Mouse (Mus musculus) hindbrain, embryonic 11.5 days (tissue): Measurements from ENCODE around the gene Nfasc. TPM values are rescaled to one million over a fixed set of nuclear protein-coding genes. Genes with fewer than 3 reads are reported as not detected.

Experiments used
- ATAC-seq: fragments of 200-750 bp; cut with Nextera tagmentation; 2 replicates; pipeline ENCODE4 v1.8.0; 2017; ENCODE audit warnings: mild to moderate bottlenecking, moderate TSS enrichment, moderate library complexity; ENCODE audit not compliant: low FRiP score
- DNase-seq: peaks from one replicate; pipeline ENCODE4 v3.0.0-alpha.2; 2015; ENCODE audit warnings: low spot score
- H3K27ac ChIP-seq: fragments of 300-500 bp; sonication (generic); 2 replicates; pipeline ENCODE4 v1.5.1; 2014; ENCODE audit warnings: mild to moderate bottlenecking, low read depth, low read length
- H3K27me3 ChIP-seq: fragments of 300-500 bp; sonication (generic); 2 replicates; pipeline ENCODE4 v1.6.1; 2014; ENCODE audit warnings: mild to moderate bottlenecking, low read length, moderate library complexity, mixed read lengths; ENCODE audit not compliant: control insufficient read depth, insufficient read depth
- H3K36me3 ChIP-seq: fragments of 300-500 bp; sonication (generic); 2 replicates; pipeline ENCODE4 v1.6.1; 2014; ENCODE audit warnings: mild to moderate bottlenecking, low read length, moderate library complexity, mixed read lengths; ENCODE audit not compliant: control insufficient read depth, insufficient read depth
- H3K4me1 ChIP-seq: fragments of 300-500 bp; sonication (generic); replicated peaks from 2 replicates; pipeline ENCODE4 v1.6.1; 2014; ENCODE audit warnings: low read length, mixed read lengths; ENCODE audit not compliant: control insufficient read depth, insufficient read depth
- H3K4me2 ChIP-seq: fragments of 300-500 bp; sonication (generic); replicated peaks from 2 replicates; pipeline ENCODE4 v1.6.1; 2014; ENCODE audit warnings: mild to moderate bottlenecking, low read depth, low read length
- H3K4me3 ChIP-seq: fragments of 300-500 bp; sonication (generic); 2 replicates; pipeline ENCODE4 v1.5.1; 2014; ENCODE audit warnings: low read depth, low read length
- H3K9ac ChIP-seq: fragments of 300-500 bp; sonication (generic); 2 replicates; pipeline ENCODE4 v1.6.1; 2014; ENCODE audit warnings: low read depth, low read length
- H3K9me3 ChIP-seq: fragments of 300-500 bp; sonication (generic); 2 replicates; pipeline ENCODE4 v1.6.1; 2016; ENCODE audit warnings: low read length; ENCODE audit not compliant: control insufficient read depth
- WGBS: fragments of 180-500 bp; shearing (Covaris S2); extraction: QIAGEN DNeasy Blood & Tissue Kit; methylation state at CpG from one replicate; pipeline ENCODE4 v1.1.7; 2014; 5-methylcytosine and 5-hydroxymethylcytosine counted together
- polyA plus RNA-seq: library from polyadenylated mRNA; unstranded; fragments of >200 nt; fragmentation: Nextera tagmentation; extraction: Ambion mirVana; gene quantifications from 2 replicates; pipeline ENCODE4 v1.2.1, GENCODE M21; 2014

Nfasc gene
- polyA plus RNA-seq, 1 experiment from 2014 or later, result 38.0 TPM

- no peak overlapping the region for H3K9ac ChIP-seq
- 67% methylated on average over 9 of the region's 9 CpGs for WGBS
- no peak overlapping the region for H3K4me3 ChIP-seq
- H3K4me1 ChIP-seq, result peaks cover 9% of the 10 kb centered on the region
- no peak for DNase-seq
- H3K9me3 ChIP-seq, result no peaks in the 10 kb centered on the region
- ATAC-seq, result no peak
- no peaks in the 10 kb centered on the region for H3K27me3 ChIP-seq
- peak overlapping the region; percentile 42; the same call in 1 of the 2 replicates for H3K27ac ChIP-seq
- H3K36me3 ChIP-seq, result no peaks in the 10 kb centered on the region
- H3K4me2 ChIP-seq, result no peak overlapping the region
Measured at GRCm38 (mm10) chr1:132532521-132532920, 209.1 kb downstream of the Nfasc start.

GRCm38 (mm10) chr1:132530631-132531191 is 210.9 kb downstream of the Nfasc start:
- 4% methylated on average over 5 of the region's 5 CpGs for WGBS
- no peak overlapping the region for H3K4me2 ChIP-seq
- H3K4me1 ChIP-seq, result peaks cover 9% of the 10 kb centered on the region

GRCm38 (mm10) chr1:132528647-132529334 is 212.8 kb downstream of the Nfasc start:
- ATAC-seq (no peak), DNase-seq (no peak)
- Histone ChIP-seq H3K4me1 (peaks cover 9% of the 10 kb centered on the region), H3K9me3 (no peaks in the 10 kb centered on the region), H3K27me3 (no peaks in the 10 kb centered on the region), H3K9ac (no peak overlapping the region), H3K4me3 (no peak overlapping the region), H3K36me3 (no peaks in the 10 kb centered on the region), H3K4me2 (no peak overlapping the region), H3K27ac (no peak overlapping the region)
- 87% methylated on average over 19 of the region's 19 CpGs for WGBS

More at GRCm38 (mm10) chr1:132530631-132531191, 210.9 kb downstream of the Nfasc start:
- no peaks in the 10 kb centered on the region for H3K36me3 ChIP-seq
- H3K27me3 ChIP-seq, result no peaks in the 10 kb centered on the region
- H3K27ac ChIP-seq, result peak overlapping the region; percentile 82
- DNase-seq, result peak; percentile 75
- ATAC-seq, result peak; percentile 86
- no peak overlapping the region for H3K4me3 ChIP-seq
- no peaks in the 10 kb centered on the region for H3K9me3 ChIP-seq
- no peak overlapping the region for H3K9ac ChIP-seq

- ATAC-seq, result no peak
- Histone ChIP-seq H3K9ac (no peak overlapping the region), H3K4me1 (peaks cover 8% of the 10 kb centered on the region), H3K27me3 (no peaks in the 10 kb centered on the region), H3K9me3 (no peaks in the 10 kb centered on the region), H3K4me3 (no peak overlapping the region), H3K4me2 (no peak overlapping the region), H3K36me3 (no peaks in the 10 kb centered on the region), H3K27ac (no peak overlapping the region)
- DNase-seq, result no peak
- WGBS, result 93% methylated on average over 13 of the region's 13 CpGs
Measured at GRCm38 (mm10) chr1:132528071-132528470, 213.5 kb downstream of the Nfasc start.

GRCm38 (mm10) chr1:132525832-132526231 is 215.8 kb downstream of the Nfasc start:
- Histone ChIP-seq H3K4me1 (peaks cover 7% of the 10 kb centered on the region), H3K9ac (peak overlapping the region; percentile 52; the same call in 1 of the 2 replicates), H3K4me2 (no peak overlapping the region), H3K36me3 (no peaks in the 10 kb centered on the region), H3K4me3 (no peak overlapping the region), H3K27me3 (no peaks in the 10 kb centered on the region), H3K27ac (peak overlapping the region; percentile 60), H3K9me3 (no peaks in the 10 kb centered on the region)
- DNase-seq, result peak; percentile 90
- 5% methylated on average over 10 of the region's 10 CpGs for WGBS
- ATAC-seq, result 0 out of 2 replicates have a peak, but pooled peaks have one; percentile 15

- Histone ChIP-seq H3K4me3 (no peak overlapping the region), H3K27me3 (no peaks in the 10 kb centered on the region), H3K9ac (no peak overlapping the region), H3K9me3 (no peaks in the 10 kb centered on the region), H3K36me3 (no peaks in the 10 kb centered on the region), H3K27ac (no peak overlapping the region), H3K4me2 (no peak overlapping the region), H3K4me1 (0 out of 2 replicates have a peak, but pooled peaks cover 2% of the 10 kb centered on the region)
- ATAC-seq (no peak), DNase-seq (peak; percentile 59)
- WGBS, result 39% methylated on average over 4 of the region's 4 CpGs
Measured at GRCm38 (mm10) chr1:132523920-132524319, 217.7 kb downstream of the Nfasc start.

- no peak for DNase-seq
- H3K9me3 ChIP-seq, result no peaks in the 10 kb centered on the region
- no peak for ATAC-seq
- no peak overlapping the region for H3K4me2 ChIP-seq
- no peaks in the 10 kb centered on the region for H3K27me3 ChIP-seq
- H3K9ac ChIP-seq, result no peak overlapping the region
- no peak overlapping the region for H3K27ac ChIP-seq
- WGBS, result 80% methylated on average over 8 of the region's 8 CpGs
- no peaks in the 10 kb centered on the region for H3K4me1 ChIP-seq
- no peaks in the 10 kb centered on the region for H3K36me3 ChIP-seq
- no peak overlapping the region for H3K4me3 ChIP-seq
Measured at GRCm38 (mm10) chr1:132523048-132523447, 218.5 kb downstream of the Nfasc start.

- H3K36me3 ChIP-seq, result no peaks in the 10 kb centered on the region
Measured at GRCm38 (mm10) chr1:132520764-132521163, 220.8 kb downstream of the Nfasc start.

GRCm38 (mm10) chr1:132519734-132520133 is 221.9 kb downstream of the Nfasc start:
- Histone ChIP-seq H3K9ac (no peak overlapping the region), H3K4me1 (no peaks in the 10 kb centered on the region), H3K4me3 (no peak overlapping the region), H3K9me3 (no peaks in the 10 kb centered on the region), H3K36me3 (no peaks in the 10 kb centered on the region), H3K4me2 (no peak overlapping the region), H3K27me3 (no peaks in the 10 kb centered on the region), H3K27ac (no peak overlapping the region)
- no peak for DNase-seq
- ATAC-seq, result no peak
- WGBS, result 91% methylated on average over 11 of the region's 11 CpGs

More at GRCm38 (mm10) chr1:132520764-132521163, 220.8 kb downstream of the Nfasc start:
- no peak overlapping the region for H3K9ac ChIP-seq
- peak; percentile 48 for DNase-seq
- H3K4me3 ChIP-seq, result no peak overlapping the region
- no peak overlapping the region for H3K4me2 ChIP-seq
- no peak overlapping the region for H3K27ac ChIP-seq
- WGBS, result 43% methylated on average over 2 of the region's 6 CpGs
- ATAC-seq, result peak; percentile 55; the same call in 1 of the 2 replicates
- no peaks in the 10 kb centered on the region for H3K9me3 ChIP-seq
- H3K27me3 ChIP-seq, result no peaks in the 10 kb centered on the region
- H3K4me1 ChIP-seq, result no peaks in the 10 kb centered on the region
